Mouse (Mus musculus): ENCODE results near the gene Ttn. TPM values are rescaled to one million over a fixed set of nuclear protein-coding genes. Genes with fewer than 3 reads are reported as not detected.
A peak's percentile ranks its signal among the peaks of the same experiment; 100 is the strongest.

Ttn gene
- polyA plus RNA-seq, 1 experiment from 2014 or later = 23.1 TPM

DNA sequence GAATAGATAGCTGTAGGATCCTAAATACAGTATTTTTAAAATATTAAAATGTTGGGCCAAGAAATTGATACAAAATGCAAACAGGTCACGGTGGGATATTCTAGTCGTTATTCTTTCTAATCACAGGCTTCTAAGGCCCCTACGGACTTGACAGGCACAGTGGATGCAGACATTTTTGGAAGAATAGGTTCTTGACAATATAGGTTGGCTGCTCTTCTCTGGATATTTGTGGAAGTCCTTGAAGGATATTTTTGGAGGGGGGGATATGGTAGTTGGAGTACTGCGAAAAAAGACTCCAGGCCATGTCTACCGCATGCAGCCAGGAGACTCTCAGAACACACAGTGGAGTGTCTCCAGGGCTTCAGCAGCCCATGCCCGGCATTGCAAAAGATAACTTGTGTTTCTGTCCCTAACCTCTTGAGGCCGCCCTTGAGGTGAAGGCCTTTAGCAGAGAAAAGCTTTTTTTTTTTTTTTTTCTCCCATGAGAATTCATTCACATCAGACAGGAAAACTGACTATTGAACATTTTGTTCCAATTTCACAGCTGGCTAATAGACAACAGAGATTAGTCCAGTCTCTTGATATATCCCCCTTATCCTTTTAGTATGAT lies 308.8 kb downstream of the Ttn start:
- 38% methylated on average over 7 of the region's 7 CpGs for WGBS
- peak overlapping the region; percentile 78 for H3K27ac ChIP-seq (ENCODE audit: low read length)
- no peak overlapping the region; the same call in 1 of the 2 replicates for H3K9ac ChIP-seq (ENCODE audit: low read length)
- peak overlapping the region; percentile 59 for H3K4me3 ChIP-seq (ENCODE audit: low read length)
- H3K9me3 ChIP-seq (ENCODE audit: control insufficient read depth, low read length) = no peaks in the 10 kb centered on the region
- H3K4me2 ChIP-seq (ENCODE audit: low read depth, low read length) = peak overlapping the region; percentile 72
- no peak for ATAC-seq (ENCODE audit: low read depth)
- H3K4me1 ChIP-seq (replicated peaks; ENCODE audit: control insufficient read depth, insufficient read depth, low read length) = peaks cover 27% of the 10 kb centered on the region
- no peaks in the 10 kb centered on the region; the same call in 1 of the 2 replicates for H3K36me3 ChIP-seq (ENCODE audit: control insufficient read depth, insufficient read depth, low read length)
- H3K27me3 ChIP-seq (ENCODE audit: control insufficient read depth, insufficient read depth, low read depth, low read length) = no peaks in the 10 kb centered on the region

DNA sequence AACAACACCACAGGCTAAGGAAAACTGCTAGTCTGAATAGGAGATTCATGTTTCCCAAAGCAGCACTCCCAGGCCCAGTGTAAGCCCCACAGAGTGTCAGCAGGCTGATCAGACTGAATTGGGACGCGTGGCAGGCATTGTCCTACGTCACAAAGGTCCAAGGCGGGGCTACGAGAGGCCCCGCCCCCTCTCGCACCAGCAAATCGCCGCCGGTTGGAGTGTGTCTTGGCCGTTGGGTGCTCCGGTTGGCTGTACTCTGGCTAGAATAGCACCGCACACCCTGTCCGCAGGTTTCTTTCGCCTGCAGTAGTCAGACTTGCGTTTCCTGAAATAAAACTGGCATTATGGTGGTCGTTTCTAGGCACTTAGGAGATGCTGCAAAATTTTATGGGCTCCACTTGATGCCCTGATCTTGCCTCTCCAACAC lies 309.4 kb downstream of the Ttn start, which contains the start of gene Fkbp7:
Gene Fkbp7 (minus strand): TSS at position 151 of the 427 bp plus-strand sequence.
- peak; percentile 93 for ATAC-seq (ENCODE audit: low read depth)

DNA sequence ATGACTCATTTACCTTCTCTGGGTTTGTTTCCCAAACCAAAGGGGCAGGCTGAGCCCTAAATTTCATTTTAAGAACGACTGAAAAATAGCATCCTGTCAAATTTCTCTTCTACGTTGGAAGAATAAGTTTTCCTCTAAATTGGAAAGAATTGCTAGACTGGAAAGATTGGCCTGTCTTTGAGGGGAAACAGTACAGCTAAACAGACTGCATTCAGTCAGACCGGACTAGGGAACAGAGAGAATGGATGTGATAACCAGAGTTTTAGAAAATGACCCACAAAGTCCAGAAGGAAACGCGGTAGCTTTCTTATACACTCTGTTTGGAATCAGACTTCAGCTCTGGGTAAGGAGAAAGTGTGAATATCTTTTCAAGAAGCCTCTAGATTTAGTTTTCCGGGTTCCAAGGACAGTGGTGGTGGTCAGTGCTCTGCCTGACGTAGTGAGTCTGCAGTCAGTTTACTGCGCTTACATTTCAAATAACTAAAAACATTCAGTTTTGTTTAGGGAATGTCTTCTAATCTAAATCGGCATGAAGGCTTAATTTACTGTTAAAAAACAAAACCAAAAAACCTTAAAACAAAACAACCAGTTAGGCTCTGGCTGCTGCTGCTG lies 310.1 kb downstream of the Ttn start:
- Histone ChIP-seq H3K27ac (ENCODE audit: low read length) (peak overlapping the region; percentile 78), H3K9ac (ENCODE audit: low read length) (peak overlapping the region; percentile 79), H3K27me3 (ENCODE audit: control insufficient read depth, insufficient read depth, low read depth, low read length) (no peaks in the 10 kb centered on the region), H3K36me3 (ENCODE audit: control insufficient read depth, insufficient read depth, low read length) (no peaks in the 10 kb centered on the region; the same call in 1 of the 2 replicates), H3K9me3 (ENCODE audit: control insufficient read depth, low read length) (no peaks in the 10 kb centered on the region), H3K4me2 (ENCODE audit: low read depth, low read length) (peak overlapping the region; percentile 72), H3K4me3 (ENCODE audit: low read length) (peak overlapping the region; percentile 59), H3K4me1 (replicated peaks; ENCODE audit: control insufficient read depth, insufficient read depth, low read length) (peaks cover 25% of the 10 kb centered on the region)
- WGBS = 7% methylated on average over 9 of the region's 9 CpGs
- no peak for ATAC-seq (ENCODE audit: low read depth)

More for the DNA sequence above, 309.4 kb downstream of the Ttn start, which contains the start of gene Fkbp7:
- no peaks in the 10 kb centered on the region for H3K27me3 ChIP-seq (ENCODE audit: control insufficient read depth, insufficient read depth, low read depth, low read length)
- under 1% methylated on average over 17 of the region's 17 CpGs for WGBS
- peak within 1 kb of the TSS; percentile 59 for H3K4me3 ChIP-seq (ENCODE audit: low read length)
- peak within 1 kb of the TSS; percentile 79 for H3K9ac ChIP-seq (ENCODE audit: low read length)
- H3K4me1 ChIP-seq (replicated peaks; ENCODE audit: control insufficient read depth, insufficient read depth, low read length) = peaks cover 27% of the 10 kb centered on the region
- peak within 1 kb of the TSS; percentile 72 for H3K4me2 ChIP-seq (ENCODE audit: low read depth, low read length)
- peak within 1 kb of the TSS; percentile 78 for H3K27ac ChIP-seq (ENCODE audit: low read length)
- no peaks in the 10 kb centered on the region; the same call in 1 of the 2 replicates for H3K36me3 ChIP-seq (ENCODE audit: control insufficient read depth, insufficient read depth, low read length)
- H3K9me3 ChIP-seq (ENCODE audit: control insufficient read depth, low read length) = no peaks in the 10 kb centered on the region

DNA sequence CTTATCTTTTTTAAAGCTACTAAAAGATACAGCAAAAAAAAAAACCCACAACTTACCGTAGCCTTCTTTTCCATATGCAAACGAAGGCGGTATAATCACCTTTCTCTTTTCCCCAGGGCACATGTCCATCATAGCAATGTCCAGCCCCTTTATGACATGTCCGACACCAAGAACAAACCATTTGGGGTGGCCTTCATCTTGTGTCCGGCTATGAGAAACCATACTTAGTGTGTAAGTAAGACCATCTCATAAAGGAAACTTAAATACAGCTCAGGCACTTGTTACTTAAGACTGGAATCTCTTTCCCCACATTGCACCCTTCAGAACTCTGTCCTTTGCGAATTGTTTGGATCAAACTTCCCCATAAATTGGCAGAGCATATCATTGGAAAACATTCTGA lies 310.7 kb downstream of the Ttn start:
- no peaks in the 10 kb centered on the region for H3K27me3 ChIP-seq (ENCODE audit: control insufficient read depth, insufficient read depth, low read depth, low read length)
- H3K4me2 ChIP-seq (ENCODE audit: low read depth, low read length) = peak overlapping the region; percentile 72
- H3K9ac ChIP-seq (ENCODE audit: low read length) = peak overlapping the region; percentile 79
- H3K4me1 ChIP-seq (replicated peaks; ENCODE audit: control insufficient read depth, insufficient read depth, low read length) = peaks cover 23% of the 10 kb centered on the region
- no peaks in the 10 kb centered on the region; the same call in 1 of the 2 replicates for H3K36me3 ChIP-seq (ENCODE audit: control insufficient read depth, insufficient read depth, low read length)
- ATAC-seq (ENCODE audit: low read depth) = no peak
- 66% methylated on average over 6 of the region's 6 CpGs for WGBS
- peak overlapping the region; percentile 78 for H3K27ac ChIP-seq (ENCODE audit: low read length)
- H3K4me3 ChIP-seq (ENCODE audit: low read length) = peak overlapping the region; percentile 59
- H3K9me3 ChIP-seq (ENCODE audit: control insufficient read depth, low read length) = no peaks in the 10 kb centered on the region

DNA sequence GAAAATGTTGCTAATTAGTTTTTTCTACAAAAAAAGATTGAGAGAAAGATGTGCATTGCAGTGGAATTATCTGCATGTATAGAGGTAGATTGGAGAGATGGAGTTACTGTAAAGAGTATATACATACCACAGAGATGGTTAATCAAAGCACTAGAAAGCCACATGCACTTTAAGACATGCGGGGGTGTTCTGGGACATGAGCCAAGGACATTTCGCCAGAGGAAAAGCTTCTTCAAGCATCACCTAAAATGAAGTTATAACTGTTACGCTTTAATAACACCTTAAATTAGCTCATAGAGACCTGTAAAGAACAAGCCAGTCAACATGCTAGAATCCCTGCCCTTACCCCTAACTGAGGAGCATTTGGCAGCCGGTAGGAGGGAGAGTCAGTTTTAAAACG lies 315.1 kb downstream of the Ttn start:
- Histone ChIP-seq H3K27me3 (ENCODE audit: control insufficient read depth, insufficient read depth, low read depth, low read length) (no peaks in the 10 kb centered on the region), H3K9ac (ENCODE audit: low read length) (no peak overlapping the region), H3K36me3 (ENCODE audit: control insufficient read depth, insufficient read depth, low read length) (peaks cover 17% of the 10 kb centered on the region), H3K4me1 (replicated peaks; ENCODE audit: control insufficient read depth, insufficient read depth, low read length) (peaks cover 7% of the 10 kb centered on the region; the same call in 1 of the 2 replicates), H3K4me2 (ENCODE audit: low read depth, low read length) (no peak overlapping the region), H3K4me3 (ENCODE audit: low read length) (no peak overlapping the region), H3K9me3 (ENCODE audit: control insufficient read depth, low read length) (no peaks in the 10 kb centered on the region), H3K27ac (ENCODE audit: low read length) (no peak overlapping the region)
- ATAC-seq (ENCODE audit: low read depth) = no peak
- whole genome bisulfite sequencing = 43% methylated on average over 5 of the region's 5 CpGs

DNA sequence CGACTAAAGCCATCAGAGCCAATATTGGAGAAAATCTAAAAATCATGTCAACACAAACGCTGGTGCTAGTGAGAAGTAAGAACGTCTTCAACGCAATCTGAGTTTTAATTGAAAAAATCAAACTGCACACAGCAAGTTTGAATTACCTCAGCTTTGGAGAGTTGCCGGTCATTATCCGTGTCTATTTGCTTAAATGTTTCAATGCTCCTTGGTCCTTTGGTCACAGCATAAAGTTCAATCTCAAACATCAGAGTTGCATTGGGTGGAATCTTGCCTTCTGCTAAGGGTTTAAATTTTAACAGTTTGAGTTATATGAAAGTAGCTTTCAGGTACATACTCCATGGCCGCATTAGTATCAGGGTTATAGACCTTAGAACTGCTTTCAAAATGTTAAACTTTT lies 316.8 kb downstream of the Ttn start:
- WGBS = 95% methylated on average over 7 of the region's 7 CpGs
- peaks cover 17% of the 10 kb centered on the region for H3K36me3 ChIP-seq (ENCODE audit: control insufficient read depth, insufficient read depth, low read length)
- peaks cover 5% of the 10 kb centered on the region; the same call in 1 of the 2 replicates for H3K4me1 ChIP-seq (replicated peaks; ENCODE audit: control insufficient read depth, insufficient read depth, low read length)
- no peak overlapping the region for H3K4me2 ChIP-seq (ENCODE audit: low read depth, low read length)
- no peaks in the 10 kb centered on the region for H3K27me3 ChIP-seq (ENCODE audit: control insufficient read depth, insufficient read depth, low read depth, low read length)
- no peak overlapping the region for H3K4me3 ChIP-seq (ENCODE audit: low read length)
- H3K9ac ChIP-seq (ENCODE audit: low read length) = no peak overlapping the region
- H3K27ac ChIP-seq (ENCODE audit: low read length) = no peak overlapping the region
- no peak for ATAC-seq (ENCODE audit: low read depth)
- H3K9me3 ChIP-seq (ENCODE audit: control insufficient read depth, low read length) = no peaks in the 10 kb centered on the region

GRCm38 (mm10) chr2:76659419-76659818 lies 322.9 kb downstream of the Ttn start:
- Histone ChIP-seq H3K4me1 (replicated peaks; ENCODE audit: control insufficient read depth, insufficient read depth, low read length) (no peaks in the 10 kb centered on the region), H3K27me3 (ENCODE audit: control insufficient read depth, insufficient read depth, low read depth, low read length) (no peaks in the 10 kb centered on the region), H3K4me3 (ENCODE audit: low read length) (no peak overlapping the region), H3K27ac (ENCODE audit: low read length) (no peak overlapping the region), H3K9me3 (ENCODE audit: control insufficient read depth, low read length) (no peaks in the 10 kb centered on the region), H3K4me2 (ENCODE audit: low read depth, low read length) (no peak overlapping the region), H3K36me3 (ENCODE audit: control insufficient read depth, insufficient read depth, low read length) (peaks cover 9% of the 10 kb centered on the region; the same call in 1 of the 2 replicates), H3K9ac (ENCODE audit: low read length) (no peak overlapping the region)
- ATAC-seq (ENCODE audit: low read depth) = peak; percentile 47; the same call in 1 of the 2 replicates
- 49% methylated on average over 6 of the region's 8 CpGs for WGBS

GRCm38 (mm10) chr2:76658551-76658950 lies 323.8 kb downstream of the Ttn start:
- Histone ChIP-seq H3K9ac (ENCODE audit: low read length) (no peak overlapping the region), H3K27ac (ENCODE audit: low read length) (no peak overlapping the region), H3K4me1 (replicated peaks; ENCODE audit: control insufficient read depth, insufficient read depth, low read length) (no peaks in the 10 kb centered on the region), H3K9me3 (ENCODE audit: control insufficient read depth, low read length) (no peaks in the 10 kb centered on the region), H3K27me3 (ENCODE audit: control insufficient read depth, insufficient read depth, low read depth, low read length) (no peaks in the 10 kb centered on the region), H3K4me2 (ENCODE audit: low read depth, low read length) (no peak overlapping the region), H3K36me3 (ENCODE audit: control insufficient read depth, insufficient read depth, low read length) (0 out of 2 replicates have a peak, but pooled peaks cover 5% of the 10 kb centered on the region), H3K4me3 (ENCODE audit: low read length) (no peak overlapping the region)
- WGBS = 65% methylated on average over 13 of the region's 13 CpGs
- no peak for ATAC-seq (ENCODE audit: low read depth)

DNA sequence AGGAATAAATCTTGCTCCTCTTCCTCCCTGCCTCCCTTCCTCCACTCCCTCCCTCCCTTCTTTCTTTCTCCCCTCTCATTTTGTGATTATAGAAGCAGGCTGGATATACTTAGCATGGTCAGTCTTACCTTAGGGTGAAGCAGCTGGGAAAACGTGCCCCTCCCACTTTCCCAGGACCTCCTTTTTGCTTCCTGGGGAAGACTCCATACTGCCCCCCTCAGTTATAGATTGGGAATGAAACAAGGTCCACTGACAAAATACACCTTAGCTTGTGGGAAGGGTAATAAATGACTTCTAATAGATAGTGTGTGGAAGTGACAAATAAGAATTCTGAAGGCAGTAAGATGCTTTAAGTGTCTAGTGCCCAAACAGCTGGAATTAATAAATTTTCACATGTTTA lies 326.4 kb downstream of the Ttn start:
- Histone ChIP-seq H3K4me1 (replicated peaks; ENCODE audit: control insufficient read depth, insufficient read depth, low read length) (no peaks in the 10 kb centered on the region), H3K9me3 (ENCODE audit: control insufficient read depth, low read length) (no peaks in the 10 kb centered on the region), H3K4me3 (ENCODE audit: low read length) (no peak overlapping the region), H3K4me2 (ENCODE audit: low read depth, low read length) (no peak overlapping the region), H3K27me3 (ENCODE audit: control insufficient read depth, insufficient read depth, low read depth, low read length) (no peaks in the 10 kb centered on the region), H3K27ac (ENCODE audit: low read length) (no peak overlapping the region), H3K36me3 (ENCODE audit: control insufficient read depth, insufficient read depth, low read length) (no peaks in the 10 kb centered on the region), H3K9ac (ENCODE audit: low read length) (no peak overlapping the region)
- no peak for ATAC-seq (ENCODE audit: low read depth)
- WGBS = 19% methylated on average over 1 of the region's 1 CpGs

All from lung, embryonic 16.5 days (tissue).